Mouse (Mus musculus) heart, postnatal 0 days (tissue): ENCODE data around the gene Nt5c2. TPM values are rescaled to one million over a fixed set of nuclear protein-coding genes. Genes with fewer than 3 reads are reported as not detected.

Experiments used
- ATAC-seq: fragments of 200-750 bp; cut with Nextera tagmentation; 2 replicates; pipeline ENCODE4 v1.8.0; 2017; ENCODE audit warnings: low read depth, moderate number of reproducible peaks, moderate library complexity; ENCODE audit not compliant: insufficient read depth
- DNase-seq: peaks from one replicate; pipeline ENCODE4 v3.0.0-alpha.2; 2016; ENCODE audit warnings: low spot score
- H3K27ac ChIP-seq: fragments of 300-500 bp; sonication (generic); 2 replicates; pipeline ENCODE4 v1.5.1; 2014; ENCODE audit warnings: low read depth, mild to moderate bottlenecking
- H3K27me3 ChIP-seq: fragments of 300-500 bp; sonication (generic); 2 replicates; pipeline ENCODE4 v1.6.1; 2014; ENCODE audit warnings: low read length, mixed read lengths; ENCODE audit not compliant: control insufficient read depth, insufficient read depth
- H3K36me3 ChIP-seq: fragments of 300-500 bp; sonication (generic); replicated peaks from 2 replicates; pipeline ENCODE4 v1.6.1; 2014; ENCODE audit warnings: low read length, mixed read lengths; ENCODE audit not compliant: control insufficient read depth, insufficient read depth
- H3K4me1 ChIP-seq: fragments of 300-500 bp; sonication (generic); 2 replicates; pipeline ENCODE4 v1.6.1; 2014; ENCODE audit warnings: antibody characterized with exemption; ENCODE audit not compliant: control insufficient read depth, insufficient read depth
- H3K4me2 ChIP-seq: fragments of 300-500 bp; sonication (generic); 2 replicates; pipeline ENCODE4 v1.6.1; 2014; ENCODE audit warnings: low read depth, mild to moderate bottlenecking, low read length, moderate library complexity
- H3K4me3 ChIP-seq: fragments of 300-500 bp; sonication (generic); 2 replicates; pipeline ENCODE4 v1.5.1; 2014; ENCODE audit warnings: low read depth, low read length
- H3K9ac ChIP-seq: fragments of 300-500 bp; sonication (generic); replicated peaks from 2 replicates; pipeline ENCODE4 v1.6.1; 2014; ENCODE audit warnings: low read depth, low read length, mixed read lengths
- H3K9me3 ChIP-seq: fragments of 300-500 bp; sonication (generic); replicated peaks from 2 replicates; pipeline ENCODE4 v1.6.1; 2016; ENCODE audit warnings: low read length; ENCODE audit not compliant: control insufficient read depth
- CTCF ChIP-seq: IDR thresholded peaks from 2 replicates; pipeline ENCODE4 v1.5.1; 2016; ENCODE audit warnings: antibody characterized with exemption, control low read depth, low read depth
- EP300 ChIP-seq: IDR thresholded peaks from 2 replicates; pipeline ENCODE4 v1.6.1; 2016; ENCODE audit warnings: antibody characterized with exemption, low read depth
- WGBS: fragments of 180-500 bp; shearing (Covaris S2); extraction: QIAGEN DNeasy Blood & Tissue Kit; methylation state at CpG from one replicate; pipeline ENCODE4 v1.1.7; 2014; 5-methylcytosine and 5-hydroxymethylcytosine counted together
- polyA plus RNA-seq: library from polyadenylated mRNA; unstranded; fragments of >200 nt; fragmentation: Nextera tagmentation; extraction: Ambion mirVana; gene quantifications from 2 replicates; pipeline ENCODE4 v1.2.1, GENCODE M21; 2015
- total RNA-seq: library from RNA; depleted of rRNA; stranded (reverse); fragments of >200 nt; gene quantifications from 2 replicates; pipeline ENCODE4 v1.2.3, GENCODE M21; 2014; ENCODE audit warnings: low replicate concordance

The Nt5c2 gene
- total and polyA plus RNA-seq, 2 experiments from 2014 or later = 33.9 to 111 TPM

- Histone ChIP-seq H3K9ac (no peak overlapping the region), H3K36me3 (no peaks in the 10 kb centered on the region), H3K27ac (0 out of 2 replicates have a peak overlapping the region, but pooled peaks have one; percentile 4), H3K4me1 (peaks cover 33% of the 10 kb centered on the region), H3K4me2 (no peak overlapping the region), H3K9me3 (no peaks in the 10 kb centered on the region), H3K27me3 (no peaks in the 10 kb centered on the region), H3K4me3 (no peak overlapping the region)
- TF ChIP-seq CTCF (no peak), EP300 (no peak)
- ATAC-seq = no peak
- 41% methylated on average over 2 of the region's 2 CpGs for WGBS
- DNase-seq = no peak
Measured at GRCm38 (mm10) chr19:46956410-46956809, 58.5 kb downstream of the Nt5c2 start.

GRCm38 (mm10) chr19:46955630-46956029, 59.3 kb downstream of the Nt5c2 start:
- ATAC-seq (no peak), DNase-seq (no peak)
- Histone ChIP-seq H3K27ac (no peak overlapping the region), H3K9ac (no peak overlapping the region), H3K4me3 (no peak overlapping the region), H3K9me3 (no peaks in the 10 kb centered on the region), H3K36me3 (peaks cover under 1% of the 10 kb centered on the region; the same call in 1 of the 2 replicates), H3K4me2 (no peak overlapping the region), H3K27me3 (no peaks in the 10 kb centered on the region), H3K4me1 (peaks cover 29% of the 10 kb centered on the region)
- no peak for TF ChIP-seq CTCF
- TF ChIP-seq EP300 = no peak
- WGBS = 91% methylated on average over 4 of the region's 4 CpGs

- WGBS = 61% methylated on average over 3 of the region's 3 CpGs
- Histone ChIP-seq H3K9ac (no peak overlapping the region), H3K4me1 (peaks cover 10% of the 10 kb centered on the region), H3K27me3 (no peaks in the 10 kb centered on the region), H3K4me2 (no peak overlapping the region), H3K27ac (no peak overlapping the region), H3K36me3 (peaks cover 14% of the 10 kb centered on the region), H3K4me3 (no peak overlapping the region), H3K9me3 (no peaks in the 10 kb centered on the region)
- TF ChIP-seq CTCF (no peak), EP300 (no peak)
- DNase-seq (no peak), ATAC-seq (no peak)
Measured at GRCm38 (mm10) chr19:46953536-46953935, 61.4 kb downstream of the Nt5c2 start.

GRCm38 (mm10) chr19:46952986-46953385, 62.0 kb downstream of the Nt5c2 start:
- peaks cover 19% of the 10 kb centered on the region for H3K36me3 ChIP-seq
- peaks cover 8% of the 10 kb centered on the region for H3K4me1 ChIP-seq
- H3K9me3 ChIP-seq = no peaks in the 10 kb centered on the region
- no peak for TF ChIP-seq CTCF
- TF ChIP-seq EP300 = no peak
- no peak overlapping the region for H3K4me2 ChIP-seq
- no peak overlapping the region for H3K4me3 ChIP-seq
- H3K27ac ChIP-seq = no peak overlapping the region
- no peak overlapping the region for H3K9ac ChIP-seq
- WGBS = 67% methylated on average over 5 of the region's 5 CpGs
- ATAC-seq (no peak), DNase-seq (no peak)
- no peaks in the 10 kb centered on the region for H3K27me3 ChIP-seq

GRCm38 (mm10) chr19:46944341-46944740, 70.6 kb downstream of the Nt5c2 start:
- Histone ChIP-seq H3K27ac (no peak overlapping the region), H3K4me2 (no peak overlapping the region), H3K36me3 (peaks cover 13% of the 10 kb centered on the region), H3K27me3 (no peaks in the 10 kb centered on the region), H3K4me3 (no peak overlapping the region), H3K9me3 (no peaks in the 10 kb centered on the region), H3K4me1 (no peaks in the 10 kb centered on the region), H3K9ac (no peak overlapping the region)
- no peak for TF ChIP-seq EP300
- TF ChIP-seq CTCF = no peak
- DNase-seq (no peak), ATAC-seq (no peak)
- 81% methylated on average over 6 of the region's 6 CpGs for WGBS

- Histone ChIP-seq H3K27me3 (no peaks in the 10 kb centered on the region), H3K4me3 (no peak overlapping the region), H3K27ac (peak overlapping the region; percentile 63), H3K36me3 (no peaks in the 10 kb centered on the region; the same call in 1 of the 2 replicates), H3K9ac (no peak overlapping the region), H3K4me2 (peak overlapping the region; percentile 23), H3K9me3 (no peaks in the 10 kb centered on the region), H3K4me1 (peaks cover 4% of the 10 kb centered on the region; the same call in 1 of the 2 replicates)
- ATAC-seq (no peak), DNase-seq (no peak)
- WGBS = 22% methylated on average over 6 of the region's 6 CpGs
- TF ChIP-seq EP300 = no peak
Measured at GRCm38 (mm10) chr19:46937173-46937572, 77.8 kb downstream of the Nt5c2 start.
